Mouse (Mus musculus) left cerebral cortex, postnatal 25 days (tissue): Measurements from ENCODE around the gene Ccdc62. TPM values are rescaled to one million over a fixed set of nuclear protein-coding genes. Genes with fewer than 3 reads are reported as not detected.

ENCODE experiments used
- DNase-seq, 2 experiments: peaks; one replicate each; pipeline ENCODE4 v3.0.0; 2022; ENCODE audit warnings: low spot score in 2 of 2, mixed read lengths in 1 of 2
- intact Hi-C: fragments of 180-260 bp; cut with DNase I; formaldehyde crosslinking; loops from one replicate; pipeline ENCODE4 v1.15.1; 2025
- total RNA-seq, 2 experiments: library from RNA; stranded (reverse); gene quantifications; 2 replicates each; pipeline ENCODE4 v1.2.3; 2021

Ccdc62 gene
- 1 to 10 TPM; 3.1 to 3.7 TPM for total RNA-seq

DNA sequence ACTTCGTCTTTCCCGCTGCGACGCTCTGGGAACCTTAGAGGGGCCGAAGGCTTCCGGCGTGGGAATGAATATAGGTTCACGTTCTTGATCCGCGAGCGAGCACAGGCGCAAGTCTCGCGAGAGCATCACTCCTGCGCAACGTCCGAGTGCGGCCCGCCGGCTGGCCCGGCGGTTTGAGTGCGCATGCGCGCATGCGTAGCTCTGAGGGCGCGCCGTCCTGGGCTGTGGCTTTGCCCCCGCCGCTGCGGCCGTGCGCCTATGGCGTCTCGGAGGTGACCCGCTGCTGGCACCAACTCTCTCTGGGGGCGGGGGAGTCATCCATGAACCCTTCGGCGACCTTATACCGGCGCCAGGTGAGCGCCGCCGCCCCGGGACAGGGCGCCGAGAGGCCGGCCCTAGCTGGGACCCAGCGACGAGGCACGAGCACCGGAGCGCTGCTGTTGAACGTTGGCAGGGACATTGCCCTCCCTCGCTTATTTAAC lies at the start of gene Ccdc62:
Gene Ccdc62, plus strand, starts transcription at position 172 of the 482 bp plus-strand sequence.
- intact Hi-C loops: no loop called here
- DNase-seq: peak; percentile 93 to 94

DNA sequence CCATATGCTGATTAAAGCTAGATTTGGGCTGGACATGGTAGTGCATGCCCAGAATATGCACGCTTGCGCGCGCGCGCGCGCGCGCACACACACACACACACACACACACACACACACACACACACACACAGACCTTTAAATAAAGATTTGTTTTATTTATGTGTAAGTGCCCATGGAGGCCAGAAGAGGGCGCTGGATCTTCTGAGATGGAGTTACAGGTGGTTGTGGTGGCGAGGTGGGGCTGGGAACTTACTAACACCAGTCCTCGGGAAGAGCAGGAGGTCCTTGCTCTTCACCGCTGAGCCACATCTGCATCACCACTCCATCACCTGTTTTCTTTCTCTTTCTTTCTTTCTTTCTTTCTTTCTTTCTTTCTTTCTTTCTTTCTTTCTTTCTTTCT lies 49.7 kb upstream of the Ccdc62 start:
- DNase-seq: no peak
- intact Hi-C loops: no loop called here

DNA sequence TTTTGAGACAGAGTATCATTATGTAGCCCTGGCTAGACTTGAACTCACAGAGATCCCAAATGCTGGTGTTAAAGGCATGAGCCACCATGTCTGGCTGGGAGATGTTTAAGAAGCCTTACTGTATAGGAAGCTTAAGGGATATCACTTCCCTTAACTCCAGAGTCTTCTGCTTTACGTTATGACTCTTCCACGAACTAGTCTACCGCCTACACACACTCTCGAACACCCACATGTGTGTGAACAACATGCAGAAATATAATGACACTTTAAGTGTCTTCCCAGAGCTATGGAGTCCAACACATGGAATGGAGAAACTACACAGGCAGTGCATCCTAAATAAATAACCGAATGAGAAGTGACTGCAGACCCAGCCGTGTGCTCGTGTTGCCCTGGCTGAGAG lies 46.6 kb upstream of the Ccdc62 start:
- intact Hi-C loops: no loop called here

DNA sequence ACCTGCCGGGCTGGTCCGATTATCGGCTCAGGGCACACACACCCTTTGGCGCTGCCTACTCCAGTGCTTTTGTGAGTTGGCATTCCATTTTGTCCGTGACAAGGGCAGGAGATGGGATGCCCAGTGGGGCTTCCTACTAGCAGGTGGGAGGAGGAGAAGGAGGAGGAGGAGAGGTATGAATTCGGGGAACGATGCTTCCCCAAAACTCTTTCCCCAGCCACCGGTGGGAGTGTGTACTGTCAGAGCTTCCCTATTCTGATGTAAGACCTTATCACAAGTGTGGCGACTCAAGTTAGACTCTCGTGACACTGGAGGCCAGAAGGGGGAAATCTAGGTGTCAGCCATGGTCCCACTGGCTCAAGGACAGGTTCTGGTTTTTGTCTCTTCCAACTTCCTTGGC lies 46.1 kb upstream of the Ccdc62 start:
- intact Hi-C loops: no loop called here
- DNase-seq: no peak

More for the DNA sequence above, 46.6 kb upstream of the Ccdc62 start:
- DNase-seq: peak in 1 of 2 experiments; percentile 72

DNA sequence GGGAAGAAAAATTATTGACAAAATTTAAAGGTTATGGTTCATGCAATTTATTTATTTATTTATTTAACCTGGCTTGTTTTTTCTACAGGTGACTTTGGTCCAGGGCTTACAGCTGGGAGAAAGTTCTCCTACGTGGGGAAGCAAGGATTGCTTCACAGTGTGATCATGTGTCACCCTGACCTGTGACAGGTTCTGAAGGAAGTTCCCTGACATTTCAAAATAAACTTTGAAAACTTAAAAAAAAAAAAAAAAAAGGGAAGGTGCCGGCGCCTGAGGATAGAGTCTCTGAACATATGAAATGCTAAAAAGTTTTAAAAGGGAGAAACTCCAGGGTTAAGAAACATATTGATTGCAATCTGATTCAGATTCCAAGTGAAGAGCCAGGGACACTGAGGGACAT lies 44.1 kb upstream of the Ccdc62 start:
- no peak for DNase-seq
- intact Hi-C loops: no loop called here

DNA sequence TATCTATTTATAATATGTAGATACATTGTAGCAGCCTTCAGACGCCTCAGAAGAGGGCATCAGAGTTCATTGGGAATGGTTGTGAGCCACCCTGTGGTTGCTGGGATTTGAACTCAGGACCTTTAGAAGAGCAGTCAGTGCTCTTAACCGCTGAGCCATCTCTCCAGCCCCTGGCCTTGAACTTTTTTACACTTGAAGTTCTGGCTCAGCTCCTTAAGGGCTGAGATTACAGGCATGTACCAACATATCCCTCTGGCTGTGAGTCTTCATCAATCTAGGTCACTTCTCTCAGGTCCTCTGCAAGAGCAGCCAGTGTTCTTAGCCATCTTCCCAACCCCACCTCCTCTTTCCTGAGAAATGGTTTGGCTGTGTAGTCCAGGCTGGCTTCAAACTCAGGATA lies 40.2 kb upstream of the Ccdc62 start:
- no peak for DNase-seq
- intact Hi-C loops: no loop called here

DNA sequence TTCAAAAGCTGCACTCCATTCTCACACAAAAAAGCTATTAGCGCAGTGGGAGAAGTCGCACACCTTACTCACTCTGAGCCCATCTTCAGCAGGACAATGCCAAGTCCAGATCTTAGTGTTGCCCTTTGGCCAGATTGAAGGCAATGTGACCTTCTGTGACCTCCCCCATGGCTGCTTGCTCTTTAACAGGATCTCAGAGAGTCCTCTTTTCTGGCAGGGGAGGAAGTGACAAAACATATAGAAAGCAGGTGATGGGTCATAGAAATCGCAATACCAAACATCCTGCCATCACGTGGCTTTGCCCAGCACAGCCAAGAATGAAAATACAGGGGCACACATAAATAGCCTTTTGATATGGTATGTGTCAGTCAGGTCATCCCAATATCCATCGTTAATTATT lies 39.5 kb upstream of the Ccdc62 start:
- intact Hi-C loops: no loop called here
- DNase-seq: no peak

DNA sequence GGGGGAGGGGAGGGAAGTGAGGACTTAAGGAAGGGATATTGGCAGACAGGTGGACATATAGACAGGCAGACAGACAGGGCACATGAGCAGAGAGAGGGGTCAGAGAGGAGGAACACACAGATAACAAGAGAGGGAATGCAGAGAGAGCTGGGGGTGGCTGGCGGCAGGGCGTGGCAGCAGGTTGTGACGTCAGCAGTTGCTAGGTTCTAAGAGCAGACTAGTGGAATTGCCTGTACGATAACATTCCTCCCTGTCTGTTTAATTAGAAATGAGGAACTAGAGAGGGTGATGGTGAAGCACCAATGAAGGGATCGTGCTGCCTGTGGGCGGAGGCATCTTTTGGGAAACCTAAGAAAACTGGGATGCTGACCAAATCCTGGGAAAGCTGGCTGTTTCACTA lies 38.8 kb upstream of the Ccdc62 start:
- peak; percentile 39 to 50 for DNase-seq
- intact Hi-C loops: no loop called here

DNA sequence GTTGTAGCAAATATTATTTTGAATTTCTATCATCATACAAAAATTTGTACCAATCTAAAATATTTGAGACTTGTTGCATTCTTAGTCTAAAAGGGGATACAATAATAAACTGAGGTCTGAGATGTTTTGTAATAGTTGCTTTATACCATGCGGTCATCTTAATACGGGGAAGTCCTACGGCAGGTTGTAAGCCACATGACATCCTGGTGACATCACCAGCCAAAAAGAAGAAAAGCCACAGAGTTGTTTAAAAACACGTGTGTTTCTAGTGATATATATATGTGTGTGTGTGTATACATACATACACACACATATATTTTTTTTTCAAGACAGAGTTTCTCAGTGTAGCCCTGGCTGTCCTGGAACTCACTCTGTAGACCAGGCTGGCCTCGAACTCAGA lies 37.0 kb upstream of the Ccdc62 start:
- intact Hi-C loops: no loop called here
- DNase-seq: no peak

DNA sequence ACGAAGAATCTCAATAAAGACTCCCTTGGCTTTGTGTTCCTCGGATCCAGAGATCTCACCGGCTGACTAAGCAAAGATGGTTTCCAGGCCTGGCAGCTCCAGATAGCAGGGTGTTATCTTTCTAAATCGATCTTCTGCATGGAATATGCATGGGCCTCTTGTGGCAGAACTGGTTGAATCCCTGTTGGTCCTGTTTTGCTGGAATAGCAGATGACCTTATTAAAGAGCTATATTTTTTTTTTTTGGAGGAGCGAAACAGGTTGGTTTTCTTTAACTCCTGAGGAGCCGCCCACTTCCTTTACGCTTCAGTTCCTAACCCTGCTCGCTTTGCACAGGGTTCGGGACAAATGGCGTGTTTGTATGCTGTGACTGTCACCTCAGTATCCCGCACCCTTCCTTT lies 34.1 kb upstream of the Ccdc62 start:
- intact Hi-C loops: no loop called here
- DNase-seq: no peak

DNA sequence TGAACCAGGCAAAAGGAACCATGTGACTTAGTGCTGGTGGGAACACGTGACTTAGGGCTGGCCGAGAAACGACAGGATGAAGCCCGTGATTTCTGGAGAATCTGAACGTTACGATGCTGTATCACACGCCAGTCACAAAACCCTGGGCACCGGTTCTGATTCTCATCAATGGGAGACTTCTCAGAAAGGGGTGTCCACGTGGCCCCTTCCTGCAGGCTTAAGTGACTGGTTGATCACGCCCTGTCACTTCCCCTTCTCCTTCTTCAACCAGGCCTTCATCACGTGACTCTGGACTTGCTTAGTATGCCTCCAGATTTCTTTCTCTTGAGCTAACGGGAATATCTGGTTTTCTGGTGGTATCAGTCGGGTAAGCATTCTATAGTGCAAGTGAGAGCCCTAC lies 33.1 kb upstream of the Ccdc62 start:
- DNase-seq: peak in 1 of 2 experiments; percentile 31
- intact Hi-C loops: no loop called here

DNA sequence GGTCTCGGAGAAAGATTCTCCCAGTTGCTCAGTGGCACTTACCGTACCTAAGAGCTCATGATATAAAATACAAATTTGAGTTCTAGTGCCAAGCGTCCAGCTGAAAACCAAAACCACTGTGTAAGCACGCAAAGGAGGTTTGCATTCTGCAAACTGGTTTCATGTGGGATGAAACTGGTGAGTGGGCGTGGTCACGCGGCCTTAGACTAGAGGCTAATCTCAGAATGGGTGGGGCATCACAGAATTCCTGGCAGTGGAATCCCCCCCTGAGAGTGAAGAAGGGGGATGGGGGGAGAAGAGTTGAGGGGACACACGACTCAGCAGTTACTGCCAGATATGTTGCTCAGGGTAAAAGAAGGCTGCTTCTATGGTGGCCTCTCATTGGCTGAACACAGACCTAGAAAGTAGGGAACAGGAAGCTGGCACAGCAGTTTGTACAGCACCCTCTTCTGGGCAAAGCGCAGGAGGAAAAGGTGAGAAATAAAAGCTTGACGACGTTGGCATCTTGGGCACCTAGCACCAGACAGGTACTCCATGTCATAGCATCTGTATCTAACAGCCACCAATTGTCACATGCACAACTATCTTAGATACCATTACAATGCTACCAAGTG lies 26.3 kb upstream of the Ccdc62 start:
- intact Hi-C loops: no loop called here
- DNase-seq: no peak

DNA sequence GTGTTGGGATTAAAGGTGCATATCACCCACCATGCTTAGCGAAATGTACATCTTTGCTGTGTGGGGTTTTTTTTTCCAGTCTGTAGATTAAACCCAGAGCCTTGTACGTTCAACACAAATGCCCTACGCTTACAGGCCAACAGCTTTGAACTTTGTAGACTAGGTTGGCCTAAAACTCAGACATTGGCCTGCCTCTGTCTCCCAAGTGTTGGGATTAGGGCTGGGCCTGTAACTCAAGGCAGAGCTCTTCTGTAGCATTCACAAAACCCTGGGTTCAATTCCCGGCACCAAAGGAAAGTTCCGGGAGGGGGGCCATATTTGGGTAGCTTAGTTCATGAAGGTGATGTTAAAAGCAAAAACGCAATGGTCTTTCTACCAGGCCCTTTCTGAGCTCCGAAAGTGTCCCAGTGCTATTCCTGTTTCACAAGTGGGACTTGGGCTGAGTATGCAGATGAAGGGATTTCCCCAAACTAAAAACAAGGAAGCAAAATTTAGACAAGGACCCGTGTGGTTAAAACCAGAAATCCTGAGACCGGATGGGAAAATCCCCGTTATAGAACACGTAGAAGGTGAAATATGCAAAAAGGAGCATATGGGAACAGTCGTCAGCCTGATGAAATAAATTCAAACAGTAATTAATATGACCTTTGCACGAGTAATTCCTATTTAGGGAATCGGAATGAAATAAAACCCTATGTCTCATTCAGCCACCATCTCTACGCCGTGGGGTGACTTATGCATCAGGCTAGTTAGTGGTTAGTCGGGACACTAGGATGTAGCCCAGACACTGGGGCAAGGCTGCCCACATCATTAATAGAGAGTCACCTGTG lies 24.1 kb upstream of the Ccdc62 start:
- intact Hi-C loops: loop anchor here (1.0 to 5.0 kb wide), 3 partner anchors 80 to 279 kb away; partner anchors contain the start of genes Kntc1 and Rsrc2
- no peak for DNase-seq

DNA sequence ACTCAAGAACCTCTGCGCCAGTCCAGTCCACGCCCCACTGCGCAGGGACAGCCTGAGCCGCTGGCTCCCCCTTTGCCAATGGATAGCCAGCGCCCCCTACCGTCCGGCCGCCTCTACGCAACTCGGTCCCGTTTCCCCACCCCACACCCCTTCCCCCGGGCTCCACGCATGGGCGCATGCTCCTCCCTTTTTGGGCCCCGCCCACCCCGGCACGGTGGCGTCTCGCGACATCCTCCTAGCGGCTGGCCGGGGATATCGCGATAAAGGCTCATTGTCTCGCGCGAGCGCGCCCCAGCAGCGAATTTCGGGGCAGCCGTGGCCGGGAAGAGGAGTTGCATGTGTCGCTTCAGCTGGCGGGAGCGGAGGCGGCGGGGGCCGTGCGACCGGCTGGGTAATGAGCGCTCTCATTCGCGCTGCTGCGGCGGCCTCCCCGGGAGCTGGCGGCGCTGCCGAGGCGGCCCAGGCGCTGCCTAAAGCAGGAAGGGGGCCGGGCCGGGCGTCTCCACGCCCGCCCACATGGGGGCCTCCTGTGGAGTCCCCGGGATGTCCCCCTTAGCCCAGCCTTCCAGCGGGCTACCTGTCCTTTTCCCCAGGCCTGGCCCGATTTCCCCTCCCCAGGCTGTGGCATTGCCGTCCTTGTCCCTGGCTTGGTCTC lies 23.4 kb upstream of the Ccdc62 start, which contains the start of gene Denr:
Gene Denr, plus strand, starts transcription at position 200 of the 655 bp plus-strand sequence.
- peak; percentile 98 to 99 for DNase-seq
- intact Hi-C loops: loop anchor here (1.0 to 5.0 kb wide), 3 partner anchors 80 to 280 kb away; partner anchors contain the start of genes Kntc1 and Rsrc2

DNA sequence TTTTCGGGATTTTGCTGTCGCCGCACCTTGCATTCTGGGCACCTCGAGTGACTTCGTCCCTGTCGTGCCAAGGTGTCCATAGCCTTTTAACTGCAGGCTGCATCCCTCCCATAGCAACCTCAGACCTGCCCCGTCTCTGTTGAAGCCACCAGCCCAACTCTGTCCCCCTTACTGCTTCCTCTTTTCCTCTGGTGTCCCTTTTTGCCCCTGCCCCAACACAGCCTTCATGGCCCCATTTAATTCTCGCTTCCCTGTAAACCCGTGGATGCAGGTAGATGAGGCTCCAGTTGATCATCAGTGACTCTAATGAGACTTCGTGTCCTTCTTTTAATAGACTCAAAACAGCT lies 22.9 kb upstream of the Ccdc62 start:
- intact Hi-C loops: loop anchor here (2.0 to 5.0 kb wide), 2 partner anchors 81 to 280 kb away; no protein-coding TSS in a partner anchor
- no peak for DNase-seq

DNA sequence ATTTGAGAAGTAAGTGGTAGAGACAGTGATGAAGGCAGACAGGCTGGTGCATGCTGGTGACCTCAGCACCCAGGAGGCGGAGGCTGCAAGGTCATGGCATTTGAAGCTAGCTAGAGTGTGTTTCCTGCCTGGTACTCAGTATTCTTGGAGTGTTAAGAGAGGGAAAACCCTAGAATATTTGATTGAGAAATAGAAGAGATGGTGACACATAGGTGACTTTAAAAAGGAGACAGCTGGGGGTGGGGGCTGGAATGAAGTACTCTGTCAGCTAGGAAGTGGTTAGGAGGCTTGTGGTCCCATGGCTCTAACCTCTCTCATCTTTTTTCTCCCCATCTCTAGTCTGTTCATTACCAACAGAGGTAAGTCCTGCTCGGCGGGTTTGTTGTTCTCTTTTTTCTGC lies 15.6 kb upstream of the Ccdc62 start:
- intact Hi-C loops: no loop called here
- no peak for DNase-seq

DNA sequence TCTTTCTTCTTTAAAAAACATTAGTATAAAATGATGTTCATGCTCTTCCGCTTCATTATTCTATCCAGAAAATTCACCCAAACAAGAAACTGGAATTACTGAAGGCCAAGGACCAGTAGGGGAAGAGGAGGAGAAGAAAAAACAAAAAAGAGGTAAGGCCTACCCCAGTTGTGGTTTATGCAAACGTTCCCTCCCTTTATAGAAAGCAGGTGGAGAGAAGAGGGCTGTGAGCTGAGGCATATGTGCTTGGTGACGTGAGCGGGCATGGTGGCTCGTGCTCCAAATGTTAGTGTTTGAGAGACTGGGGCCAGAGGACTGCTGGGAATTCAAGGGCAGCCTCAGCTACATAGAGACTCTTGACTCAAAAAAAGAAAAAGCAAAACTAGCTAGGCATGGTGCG lies 8.4 kb upstream of the Ccdc62 start:
- intact Hi-C loops: no loop called here
- no peak for DNase-seq

DNA sequence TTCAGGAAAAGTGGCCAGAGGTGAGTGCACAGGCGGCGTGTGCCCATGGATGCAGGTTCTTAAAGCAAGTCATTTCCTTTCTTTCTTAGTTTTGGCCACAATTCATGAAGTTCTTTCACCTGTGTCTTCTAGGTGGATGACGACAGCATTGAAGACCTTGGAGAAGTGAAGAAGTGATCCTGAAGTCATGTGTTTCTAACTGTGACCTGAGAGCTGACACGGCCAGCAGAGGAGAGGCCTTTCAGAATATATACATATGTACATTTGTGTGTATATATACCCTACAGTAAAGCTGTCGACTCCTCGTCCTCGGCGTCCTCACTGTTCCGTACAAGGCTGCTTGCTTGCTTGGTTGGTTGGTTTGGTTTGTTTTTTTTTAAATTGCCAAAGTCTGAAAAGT lies 3.4 kb upstream of the Ccdc62 start, which contains the start of gene Gm43518:
Gene Gm43518, plus strand, starts transcription at position 301 of the 400 bp plus-strand sequence.
- intact Hi-C loops: no loop called here
- DNase-seq: no peak

DNA sequence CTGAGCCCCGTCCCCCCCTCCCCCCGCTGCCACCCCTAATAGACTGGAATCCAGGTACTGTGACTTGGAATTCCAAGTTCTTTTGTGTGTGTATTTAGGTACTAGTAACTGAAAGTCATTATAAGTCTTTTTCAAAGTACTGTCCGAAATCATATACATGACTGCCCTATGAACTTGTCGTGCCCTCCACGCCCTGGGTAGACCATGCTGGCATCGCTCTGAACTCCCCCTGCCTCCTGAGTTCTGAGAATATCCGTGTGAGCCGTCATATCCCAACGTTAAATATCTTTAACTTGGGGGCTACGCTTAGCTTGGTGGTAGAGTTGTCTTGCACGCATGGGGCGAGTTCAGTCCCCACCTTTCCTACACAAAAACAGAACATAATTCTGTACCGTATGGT lies 652 bp downstream of the Ccdc62 start:
- intact Hi-C loops: no loop called here
- DNase-seq: no peak

DNA sequence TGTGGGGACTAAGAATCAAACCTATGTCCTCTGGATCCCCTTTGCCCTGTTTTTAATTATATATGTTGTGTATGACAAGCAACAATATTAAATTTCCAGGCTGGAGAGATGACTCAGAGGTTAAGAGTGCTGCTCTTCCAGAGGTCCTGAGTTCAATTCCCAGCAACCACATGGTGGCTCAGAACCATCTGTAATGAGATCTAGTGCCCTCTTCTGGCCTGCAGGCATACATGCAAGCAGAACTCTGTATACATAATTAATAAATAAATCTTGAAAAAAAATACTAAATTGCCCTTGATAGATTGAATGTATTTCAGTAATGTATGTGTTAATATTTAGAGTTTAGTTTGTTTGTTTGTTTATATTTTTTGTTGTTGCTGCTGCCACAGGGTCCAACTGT lies 2.4 kb downstream of the Ccdc62 start:
- no peak for DNase-seq
- intact Hi-C loops: no loop called here
